Mouse (Mus musculus) kidney, postnatal 25 days (tissue): ENCODE measurements around the gene Olfr49.
"Not testable (repeated sequence)": the region's sequence is repeated elsewhere in the genome, so short reads cannot be mapped to it uniquely, and the experiment has no call there.

Experiments used
- DNase-seq, 2 experiments: peaks; one replicate each; pipeline ENCODE4 v3.0.0; 2021; ENCODE audit warnings: mixed read lengths in 2 of 2

Olfr49 gene

DNA sequence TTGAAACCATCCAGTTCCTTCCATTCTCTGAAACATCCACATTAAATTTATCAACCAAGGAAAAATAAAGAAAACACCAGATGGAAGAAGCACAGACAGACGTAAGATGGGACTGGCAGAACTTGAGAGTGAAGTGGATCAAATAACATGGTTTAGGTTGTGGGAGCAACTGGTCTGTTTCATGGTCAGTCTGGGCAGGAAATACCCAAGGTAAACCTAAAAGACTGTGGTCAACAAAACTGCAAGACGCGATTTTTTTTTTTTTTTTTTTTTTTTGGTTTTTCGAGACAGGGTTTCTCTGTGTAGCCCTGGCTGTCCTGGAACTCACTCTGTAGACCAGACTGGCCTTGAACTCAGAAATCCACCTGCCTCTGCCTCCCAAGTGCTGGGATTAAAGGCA is 54.9 kb downstream of the Olfr49 start:
- not testable (repeated sequence) for DNase-seq

DNA sequence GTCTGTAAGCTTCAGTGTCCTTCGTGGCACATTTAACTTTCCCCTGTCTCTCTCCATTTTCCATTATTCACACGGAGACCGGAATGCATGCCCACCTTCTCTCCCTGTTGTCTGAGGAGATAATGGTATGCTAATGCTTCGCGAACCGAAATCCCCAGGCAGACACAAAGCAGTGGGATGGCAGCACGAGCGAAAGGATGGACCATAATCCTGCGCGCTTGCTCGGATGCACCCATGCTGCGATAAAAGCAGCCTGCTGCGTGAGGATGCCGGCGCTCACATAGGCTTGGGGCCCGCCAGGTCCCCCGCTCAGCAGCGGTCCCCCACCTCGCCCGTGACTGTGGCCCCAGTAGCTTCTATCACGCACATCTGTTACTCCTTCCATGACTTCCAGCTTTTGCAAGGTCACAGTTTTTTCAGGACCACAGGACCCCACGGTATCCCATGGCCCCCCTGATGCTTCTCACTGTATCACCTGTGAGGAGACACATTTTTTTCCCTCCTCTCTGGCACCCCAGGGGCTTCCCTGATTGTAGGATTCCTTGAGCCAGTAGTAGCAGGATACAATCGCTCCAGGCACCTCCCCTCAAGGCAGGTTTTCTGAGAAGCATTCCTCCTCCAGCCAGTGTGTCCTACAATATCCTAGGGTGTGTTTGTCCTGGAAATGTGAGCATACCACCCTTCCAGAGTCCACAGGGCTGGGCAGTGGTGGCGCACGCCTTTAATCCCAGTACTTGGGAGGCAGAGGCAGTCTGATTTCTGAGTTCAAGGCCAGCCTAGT is 55.6 kb downstream of the Olfr49 start:
- no peak for DNase-seq

DNA sequence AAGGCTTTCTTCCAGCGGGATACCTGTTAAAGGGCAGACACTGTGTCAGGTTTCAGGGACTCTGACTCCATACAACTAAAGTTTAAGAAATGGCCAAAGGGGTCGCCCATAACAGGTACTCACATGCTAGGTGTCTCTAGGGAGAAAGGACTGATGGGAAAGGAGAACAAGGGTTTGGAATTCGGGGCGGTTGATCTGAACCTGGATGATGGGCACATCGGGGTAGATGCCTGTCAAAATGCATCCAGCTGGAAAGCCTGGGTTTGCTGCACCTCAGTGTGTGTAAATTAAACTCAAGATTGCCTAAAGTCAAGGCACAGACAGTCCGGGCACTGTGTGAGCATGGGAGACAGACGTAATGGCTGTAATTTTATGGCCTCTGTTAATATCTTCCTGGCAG is 56.2 kb downstream of the Olfr49 start:
- no peak for DNase-seq
